ENCODE assay signal across 10 mouse cellular contexts in the genomic region with DNA sequence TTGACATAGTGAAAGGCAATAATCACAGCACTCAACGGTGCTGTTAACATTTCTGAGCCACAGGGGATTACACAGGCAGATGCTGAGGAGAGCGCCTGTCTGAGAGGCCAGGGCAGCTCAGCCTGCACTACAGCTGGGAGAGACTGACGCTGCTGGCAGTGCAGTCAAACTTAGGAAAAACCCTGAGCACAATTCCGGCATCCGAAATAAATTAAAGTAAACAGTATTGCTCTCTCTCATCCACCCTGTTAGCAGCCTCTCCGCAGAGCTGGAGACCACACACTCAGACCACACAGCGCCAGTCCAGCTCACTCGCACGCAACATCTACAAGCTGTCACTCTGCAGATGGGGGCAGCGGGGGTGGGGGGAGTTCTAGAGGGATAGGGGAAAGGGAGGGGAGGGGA. TPM values are rescaled to one million over a fixed set of nuclear protein-coding genes. Genes with fewer than 3 reads are reported as not detected.
A peak's percentile ranks its signal among the peaks of the same experiment; 100 is the strongest.
DNase-seq lines count a peak whose midpoint lies in the region; ATAC-seq and TF ChIP-seq lines count a peak whose summit lies in the region.
"Had no signal": no experiment of that assay in that cellular context is flagged by ENCODE, and none has a peak within 500 bp of the region (broad histone marks: within the 10 kb centered on the region; RNA-seq: fewer than 3 reads in every experiment).

No protein-coding gene starts in this region.

- no peak for TF ChIP-seq POLR2A in lung, adult 2 months (IDR thresholded peaks at IDR 0.05; ENCODE audit: borderline replicate concordance, extremely low read depth, low read depth, low read length)

- TF ChIP-seq CTCF in lung, adult 2 months (IDR thresholded peaks at IDR 0.05; ENCODE audit: insufficient read depth, low read length): no peak

- H3K27me3 ChIP-seq in forebrain, embryonic 14.5 days (replicated peaks; ENCODE audit: control insufficient read depth, insufficient read depth, low read length): no peaks in the 10 kb centered on the region
- no peaks in the 10 kb centered on the region for H3K27me3 ChIP-seq in limb, embryonic 13.5 days
- H3K27me3 ChIP-seq in stomach, embryonic 16.5 days (ENCODE audit: control insufficient read depth, insufficient read depth, low read length): no peaks in the 10 kb centered on the region

- 39% methylated on average over 10 of the region's 10 CpGs for WGBS in lung, adult 2 months
- 17% methylated on average over 10 of the region's 10 CpGs for WGBS in forebrain, embryonic 14.5 days
- WGBS in limb, embryonic 13.5 days: 6% methylated on average over 10 of the region's 10 CpGs
- WGBS in stomach, embryonic 16.5 days: 26% methylated on average over 10 of the region's 10 CpGs

- H3K27ac ChIP-seq in forebrain, embryonic 14.5 days (ENCODE audit: low read depth, low read length): no peak overlapping the region
- H3K27ac ChIP-seq in limb, embryonic 13.5 days: peak overlapping the region; percentile 10; the same call in 1 of the 2 replicates
- peak overlapping the region; percentile 51; the same call in 1 of the 2 replicates for H3K27ac ChIP-seq in stomach, embryonic 16.5 days (ENCODE audit: low read length)

- H3K4me3 ChIP-seq in lung, adult 2 months (replicated peaks; ENCODE audit: extremely low read depth, low read depth, low read length): no peak overlapping the region
- no peak overlapping the region for H3K4me3 ChIP-seq in forebrain, embryonic 14.5 days (ENCODE audit: low read depth, low read length)
- H3K4me3 ChIP-seq in limb, embryonic 13.5 days: peak overlapping the region; percentile 19
- no peak overlapping the region for H3K4me3 ChIP-seq in stomach, embryonic 16.5 days (replicated peaks; ENCODE audit: low read length)

- H3K4me2 ChIP-seq in forebrain, embryonic 14.5 days (ENCODE audit: low read length): peak overlapping the region; percentile 17; the same call in 1 of the 2 replicates
- peak overlapping the region; percentile 54 for H3K4me2 ChIP-seq in limb, embryonic 13.5 days (replicated peaks)
- peak overlapping the region; percentile 29; the same call in 1 of the 2 replicates for H3K4me2 ChIP-seq in stomach, embryonic 16.5 days (ENCODE audit: low read depth, low read length)

- ATAC-seq in forebrain, embryonic 14.5 days: peak; percentile 72
- ATAC-seq in limb, embryonic 13.5 days (ENCODE audit: low FRiP score, low read depth): peak; percentile 86
- peak; percentile 91 for ATAC-seq in stomach, embryonic 16.5 days (ENCODE audit: insufficient read depth, low FRiP score)

- peak; percentile 68 for DNase-seq in lung, postnatal 10 days
- DNase-seq in lung, adult 2 months: no peak
- DNase-seq in forebrain, embryonic 14.5 days (ENCODE audit: low spot score): peak; percentile 22
- DNase-seq in adrenal gland, postnatal 14 days: no peak
- no peak for DNase-seq in spleen, postnatal 10 days (ENCODE audit: low spot score in 2 of 2)
- DNase-seq in cerebellum, adult 11 months: no peak
- DNase-seq: gastrocnemius, postnatal 36 days had no signal

- H3K4me1 ChIP-seq in lung, adult 2 months (ENCODE audit: control insufficient read depth, insufficient read depth, low read length): peaks cover 9% of the 10 kb centered on the region
- H3K4me1 ChIP-seq in forebrain, embryonic 14.5 days (ENCODE audit: control insufficient read depth, insufficient read depth, low read length): peaks cover 7% of the 10 kb centered on the region; the same call in 1 of the 2 replicates
- H3K4me1 ChIP-seq in limb, embryonic 13.5 days: peaks cover 25% of the 10 kb centered on the region
- H3K4me1 ChIP-seq in stomach, embryonic 16.5 days (ENCODE audit: control insufficient read depth, insufficient read depth, low read length): peaks cover 24% of the 10 kb centered on the region

- H3K9ac ChIP-seq in forebrain, embryonic 14.5 days (ENCODE audit: low read length): peak overlapping the region; percentile 18; the same call in 1 of the 2 replicates
- peak overlapping the region; percentile 35; the same call in 1 of the 2 replicates for H3K9ac ChIP-seq in limb, embryonic 13.5 days
- H3K9ac ChIP-seq in stomach, embryonic 16.5 days (ENCODE audit: low read length): no peak overlapping the region

- no peaks in the 10 kb centered on the region for H3K9me3 ChIP-seq in forebrain, embryonic 14.5 days (replicated peaks; ENCODE audit: control insufficient read depth, low read length)
- H3K9me3 ChIP-seq in limb, embryonic 13.5 days: no peaks in the 10 kb centered on the region
- H3K9me3 ChIP-seq in stomach, embryonic 16.5 days (replicated peaks; ENCODE audit: control insufficient read depth, low read length): no peaks in the 10 kb centered on the region

- no peaks in the 10 kb centered on the region for H3K36me3 ChIP-seq in forebrain, embryonic 14.5 days (ENCODE audit: control insufficient read depth, insufficient read depth, low read length)
- no peaks in the 10 kb centered on the region for H3K36me3 ChIP-seq in limb, embryonic 13.5 days
- H3K36me3 ChIP-seq in stomach, embryonic 16.5 days (ENCODE audit: control insufficient read depth, insufficient read depth, low read length): no peaks in the 10 kb centered on the region

RNA-seq across cellular contexts. Expression of a gene that starts 7.4 kb away (rescaled TPM):
- polyA plus RNA-seq in lung, adult 2 months (2012; rRNA removed): 9.8 and 12.4 TPM in 2 replicates
- 54.6 and 63.5 TPM in 2 replicates for polyA plus RNA-seq in forebrain, embryonic 14.5 days (2014; fragmentation: Nextera tagmentation; extraction: Ambion mirVana)
- polyA plus RNA-seq in limb, embryonic 13.5 days (2015; fragmentation: Nextera tagmentation; extraction: Ambion mirVana): 32.5 and 32.7 TPM in 2 replicates
- polyA plus RNA-seq in stomach, embryonic 16.5 days (2015; fragmentation: Nextera tagmentation; extraction: Ambion mirVana): 28.8 and 29.1 TPM in 2 replicates
- total RNA-seq in adrenal gland, postnatal 14 days (2021): 25.3 and 29.3 TPM in 2 replicates

RNA-seq across cellular contexts. Expression of a gene that starts 7.5 kb away (rescaled TPM):
- not detected in 2 replicates for polyA plus RNA-seq in lung, adult 2 months (2012; rRNA removed)
- polyA plus RNA-seq in forebrain, embryonic 14.5 days (2014; fragmentation: Nextera tagmentation; extraction: Ambion mirVana): not detected in 2 replicates
- polyA plus RNA-seq in limb, embryonic 13.5 days (2015; fragmentation: Nextera tagmentation; extraction: Ambion mirVana): 0.14 TPM in 1 of 2 replicates, not detected in the other
- 0.08 TPM in 1 of 2 replicates, not detected in the other for polyA plus RNA-seq in stomach, embryonic 16.5 days (2015; fragmentation: Nextera tagmentation; extraction: Ambion mirVana)
- total RNA-seq in adrenal gland, postnatal 14 days (2021): not detected in 2 replicates
- total RNA-seq: adrenal gland, adult 18-20 months; gastrocnemius, postnatal 36 days had no signal

RNA-seq across cellular contexts. Expression of a gene that starts 18.9 kb away (rescaled TPM):
- polyA plus RNA-seq in lung, adult 2 months (2012; rRNA removed): 0.09 and 0.22 TPM in 2 replicates
- polyA plus RNA-seq in forebrain, embryonic 14.5 days (2014; fragmentation: Nextera tagmentation; extraction: Ambion mirVana): 0.14 TPM in 1 of 2 replicates, not detected in the other
- polyA plus RNA-seq in limb, embryonic 13.5 days (2015; fragmentation: Nextera tagmentation; extraction: Ambion mirVana): 0.22 TPM in 1 of 2 replicates, not detected in the other
- not detected in 2 replicates for polyA plus RNA-seq in stomach, embryonic 16.5 days (2015; fragmentation: Nextera tagmentation; extraction: Ambion mirVana)
- 0.30 TPM in 2 replicates for total RNA-seq in adrenal gland, postnatal 14 days (2021)

Comparison
In these comparisons a context has a peak if more than half of its experiments do, and no peak if none do; other contexts are left out.
1. DNase-seq: peak in lung, postnatal 10 days (single experiment) and forebrain, embryonic 14.5 days (single experiment); none in lung, adult 2 months (single experiment), adrenal gland, postnatal 14 days (single experiment), spleen, postnatal 10 days (0 of 2) and cerebellum, adult 11 months (single experiment).
2. Peak in every context shown above with its lines, with median percentiles within 50 percentile points of each other: ATAC-seq and H3K4me2 ChIP-seq.